Mouse (Mus musculus) cortical plate, adult 2 months (tissue): ENCODE measurements around the gene Cep57l1.

ENCODE experiments used
- CTCF ChIP-seq: fragments of 200-500 bp; IDR thresholded peaks from 2 replicates; pipeline ENCODE4 v1.5.1; 2011; ENCODE audit warnings: mild to moderate bottlenecking, control low read depth, low read length; ENCODE audit not compliant: insufficient read depth; ENCODE audit errors: extremely low read depth
- POLR2A ChIP-seq: fragments of 200-500 bp; IDR thresholded peaks from 2 replicates; pipeline ENCODE4 v1.6.1; 2011; ENCODE audit warnings: mild to moderate bottlenecking, low read length, control low read depth; ENCODE audit not compliant: insufficient read depth; ENCODE audit errors: extremely low read depth

- no peak for TF ChIP-seq POLR2A
- no peak for TF ChIP-seq CTCF
Observed at GRCm38 (mm10) chr10:41740221-41740620, 69.5 kb downstream of the Cep57l1 start.
